Comparison of ENCODE assay signal across 8 mouse cellular contexts in the genomic region with DNA sequence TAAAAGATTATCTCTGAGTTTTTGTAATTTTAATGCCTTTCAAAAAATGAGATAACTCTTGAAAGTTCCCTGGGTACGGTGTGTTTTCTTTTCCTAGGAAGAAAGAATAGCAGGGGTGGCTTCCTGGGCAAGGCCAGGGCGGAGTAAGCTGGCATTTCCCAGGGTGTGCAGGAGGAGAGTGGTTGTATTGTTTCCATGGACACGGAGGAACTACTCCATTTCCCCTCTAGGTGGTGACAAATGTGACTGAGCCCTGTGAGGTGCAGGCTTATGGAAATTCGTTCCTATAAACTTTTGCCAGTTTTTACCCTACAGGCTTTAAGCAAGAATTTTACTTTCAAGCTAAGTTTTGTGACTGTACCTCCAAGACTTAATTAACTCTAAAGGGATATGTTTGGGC. TPM values are rescaled to one million over a fixed set of nuclear protein-coding genes. Genes with fewer than 3 reads are reported as not detected.
A peak's percentile ranks its signal among the peaks of the same experiment; 100 is the strongest.
DNase-seq lines count a peak whose midpoint lies in the region; ATAC-seq and TF ChIP-seq lines count a peak whose summit lies in the region.

No protein-coding gene starts in this region.

- WGBS in heart, embryonic 10.5 days = 31% methylated on average over 4 of the region's 4 CpGs
- WGBS in heart, adult 2 months = 16% methylated on average over 4 of the region's 4 CpGs
- 17% methylated on average over 4 of the region's 4 CpGs for WGBS in liver, embryonic 15.5 days (ENCODE audit: insufficient replicate concordance)

- no peaks in the 10 kb centered on the region for H3K27me3 ChIP-seq in heart, embryonic 10.5 days (ENCODE audit: insufficient read depth, poor library complexity, severe bottlenecking)
- H3K27me3 ChIP-seq in heart, adult 2 months (ENCODE audit: control insufficient read depth, insufficient read depth, low read length) = no peaks in the 10 kb centered on the region
- H3K27me3 ChIP-seq in liver, embryonic 15.5 days = no peaks in the 10 kb centered on the region

- no peak overlapping the region for H3K27ac ChIP-seq in heart, embryonic 10.5 days
- H3K27ac ChIP-seq in heart, adult 2 months = peak overlapping the region; percentile 94
- no peak overlapping the region for H3K27ac ChIP-seq in liver, embryonic 15.5 days (replicated peaks)

- H3K9me3 ChIP-seq in heart, embryonic 10.5 days = no peaks in the 10 kb centered on the region
- no peaks in the 10 kb centered on the region for H3K9me3 ChIP-seq in liver, embryonic 15.5 days (replicated peaks)

- no peak overlapping the region for H3K9ac ChIP-seq in heart, adult 2 months (ENCODE audit: low read depth, low read length)
- no peak overlapping the region for H3K9ac ChIP-seq in liver, embryonic 15.5 days

- peaks cover 5% of the 10 kb centered on the region for H3K4me1 ChIP-seq in heart, embryonic 10.5 days
- H3K4me1 ChIP-seq in heart, adult 2 months (ENCODE audit: control insufficient read depth, insufficient read depth, low read length) = peaks cover 12% of the 10 kb centered on the region
- H3K4me1 ChIP-seq in liver, embryonic 15.5 days (replicated peaks) = no peaks in the 10 kb centered on the region

- 0 out of 2 replicates have a peak overlapping the region, but pooled peaks have one; percentile 27 for H3K4me2 ChIP-seq in liver, embryonic 15.5 days

- peak; percentile 59; the same call in 1 of the 2 replicates for TF ChIP-seq CTCF in brain, embryonic 14.5 days (IDR thresholded peaks at IDR 0.05; ENCODE audit: borderline replicate concordance, extremely low read depth, insufficient read depth, insufficient read length)
- TF ChIP-seq CTCF in heart, adult 2 months (IDR thresholded peaks at IDR 0.05) = peak; percentile 83

- no peaks in the 10 kb centered on the region for H3K79me2 ChIP-seq in heart, adult 2 months (replicated peaks; ENCODE audit: control insufficient read depth, insufficient read depth, low read length)

- DNase-seq in heart, adult 11 months = peak; percentile 98
- no peak for DNase-seq in heart, embryonic 10.5 days (ENCODE audit: low spot score)
- peak; percentile 86 for DNase-seq in brain, embryonic 14.5 days (ENCODE audit: low read depth)
- peak; percentile 56 to 75 for DNase-seq in heart, adult 2 months
- DNase-seq in kidney, adult 18-20 months = peak; percentile 24
- peak; percentile 65 to 69 for DNase-seq in right cerebral cortex, postnatal 10 days (ENCODE audit: low spot score in 2 of 2)
- no peak for DNase-seq in spleen, adult 12 weeks (ENCODE audit: low spot score)

- no peak overlapping the region for H3K4me3 ChIP-seq in heart, embryonic 10.5 days
- H3K4me3 ChIP-seq in heart, adult 2 months = peak overlapping the region; percentile 64
- H3K4me3 ChIP-seq in liver, embryonic 15.5 days (replicated peaks) = no peak overlapping the region

- H3K36me3 ChIP-seq in heart, embryonic 10.5 days = no peaks in the 10 kb centered on the region
- peaks cover 25% of the 10 kb centered on the region for H3K36me3 ChIP-seq in heart, adult 2 months (ENCODE audit: control insufficient read depth, insufficient read depth, low read length)
- H3K36me3 ChIP-seq in liver, embryonic 15.5 days (replicated peaks) = no peaks in the 10 kb centered on the region

- intact Hi-C loops in heart, adult 2 months (cut with DNase I) = loop anchor here (1.0 to 5.0 kb wide), 8 partner anchors 14 to 156 kb away; no protein-coding TSS in a partner anchor

- peak; percentile 86 for TF ChIP-seq EP300 in heart, adult 2 months (IDR thresholded peaks at IDR 0.05; ENCODE audit: insufficient read depth, low read depth, low read length)

- ATAC-seq in liver, embryonic 15.5 days (ENCODE audit: insufficient read depth) = peak; percentile 51; the same call in 1 of the 2 replicates

- TF ChIP-seq POLR2A in brain, embryonic 14.5 days (IDR thresholded peaks at IDR 0.05; ENCODE audit: borderline replicate concordance, extremely low read depth, insufficient read depth, insufficient read length, poor library complexity, severe bottlenecking) = no peak
- peak; percentile 76 for TF ChIP-seq POLR2A in heart, adult 2 months (IDR thresholded peaks at IDR 0.05; ENCODE audit: insufficient read depth, low read depth, low read length)

RNA-seq across cellular contexts. Expression of gene 4930455H04Rik, which starts 1.8 kb away (rescaled TPM):
- polyA plus RNA-seq in heart, embryonic 10.5 days (2016; fragmentation: Nextera tagmentation; extraction: Ambion mirVana) = not detected in 2 replicates
- not detected in 2 replicates for polyA plus RNA-seq in brain, embryonic 14.5 days (2012; rRNA removed)
- total RNA-seq in heart, adult 2 months (2021) = not detected
- polyA plus RNA-seq in heart, adult 2 months (2012; rRNA removed) = 0.16 TPM in 1 of 2 replicates, not detected in the other
- not detected in 2 replicates for polyA plus RNA-seq in liver, embryonic 15.5 days (2015; fragmentation: Nextera tagmentation; extraction: Ambion mirVana)

RNA-seq across cellular contexts. Expression of gene Palmd, which starts 2.6 kb away (rescaled TPM):
- 3.9 and 6.6 TPM in 2 replicates for polyA plus RNA-seq in heart, embryonic 10.5 days (2016; fragmentation: Nextera tagmentation; extraction: Ambion mirVana)
- 6.0 and 7.9 TPM in 2 replicates for polyA plus RNA-seq in brain, embryonic 14.5 days (2012; rRNA removed)
- total RNA-seq in heart, adult 2 months (2021) = 10 to 100 TPM; 55.2 to 55.6 TPM
- 13.7 and 21.2 TPM in 2 replicates for polyA plus RNA-seq in heart, adult 2 months (2012; rRNA removed)
- 3.5 and 3.8 TPM in 2 replicates for polyA plus RNA-seq in liver, embryonic 15.5 days (2015; fragmentation: Nextera tagmentation; extraction: Ambion mirVana)

Comparison
In these comparisons a context has a peak if more than half of its experiments do, and no peak if none do; other contexts are left out.
1. DNase-seq: peak in heart, adult 11 months (single experiment), brain, embryonic 14.5 days (single experiment), heart, adult 2 months (2 of 2), kidney, adult 18-20 months (single experiment) and right cerebral cortex, postnatal 10 days (2 of 2); none in heart, embryonic 10.5 days (single experiment) and spleen, adult 12 weeks (single experiment).